Mouse (Mus musculus): ENCODE measurements at regions not wholly inside any gene's neighbourhood (a gene's known extent, or its start where the extent isn't known, plus 50 kb on each side); places are given as distances from the start of the nearest gene placed in this dataset.

GRCm38 (mm10) chr3:21269130-21269440, 807.4 kb upstream of the Tbl1xr1 start:
- Histone ChIP-seq H3K4me3 (ENCODE audit: low read depth, low read length) (no peak overlapping the region), H3K4me1 (ENCODE audit: insufficient read depth, low read depth, low read length) (no peaks in the 10 kb centered on the region), H3K27ac (ENCODE audit: low read length) (no peak overlapping the region), H3K4me2 (replicated peaks; ENCODE audit: low read depth, low read length) (no peak overlapping the region), H3K36me3 (ENCODE audit: insufficient read depth, low read length) (no peaks in the 10 kb centered on the region), H3K27me3 (replicated peaks; ENCODE audit: insufficient read depth, low read length) (no peaks in the 10 kb centered on the region), H3K9me3 (ENCODE audit: low read length) (no peaks in the 10 kb centered on the region), H3K9ac (replicated peaks; ENCODE audit: low read depth) (no peak overlapping the region)
- no peak for TF ChIP-seq EP300 (IDR thresholded peaks at IDR 0.05)
- no peak for TF ChIP-seq CTCF (IDR thresholded peaks at IDR 0.05)
- 46% methylated on average over 2 of the region's 2 CpGs for WGBS
- ATAC-seq (no peak), DNase-seq (ENCODE audit: low spot score) (no peak)

- no peaks in the 10 kb centered on the region for H3K27me3 ChIP-seq (replicated peaks; ENCODE audit: insufficient read depth, low read length)
- no peak for ATAC-seq
These were observed 805.7 kb upstream of the Tbl1xr1 start for GRCm38 (mm10) chr3:21270788-21271187.

GRCm38 (mm10) chr3:21272219-21272618, 804.2 kb upstream of the Tbl1xr1 start:
- Histone ChIP-seq H3K27me3 (replicated peaks; ENCODE audit: insufficient read depth, low read length) (no peaks in the 10 kb centered on the region), H3K36me3 (ENCODE audit: insufficient read depth, low read length) (no peaks in the 10 kb centered on the region), H3K4me3 (ENCODE audit: low read depth, low read length) (no peak overlapping the region), H3K4me1 (ENCODE audit: insufficient read depth, low read depth, low read length) (no peaks in the 10 kb centered on the region), H3K9me3 (ENCODE audit: low read length) (no peaks in the 10 kb centered on the region), H3K9ac (replicated peaks; ENCODE audit: low read depth) (no peak overlapping the region), H3K27ac (ENCODE audit: low read length) (no peak overlapping the region), H3K4me2 (replicated peaks; ENCODE audit: low read depth, low read length) (no peak overlapping the region)
- TF ChIP-seq EP300 (IDR thresholded peaks at IDR 0.05) (no peak), CTCF (IDR thresholded peaks at IDR 0.05) (no peak)
- DNase-seq (ENCODE audit: low spot score), result no peak
- WGBS, result 77% methylated on average over 4 of the region's 4 CpGs
- no peak for ATAC-seq

More at GRCm38 (mm10) chr3:21270788-21271187, 805.7 kb upstream of the Tbl1xr1 start:
- TF ChIP-seq CTCF (IDR thresholded peaks at IDR 0.05), result no peak
- no peak for TF ChIP-seq EP300 (IDR thresholded peaks at IDR 0.05)
- Histone ChIP-seq H3K36me3 (ENCODE audit: insufficient read depth, low read length) (no peaks in the 10 kb centered on the region), H3K9ac (replicated peaks; ENCODE audit: low read depth) (no peak overlapping the region), H3K9me3 (ENCODE audit: low read length) (no peaks in the 10 kb centered on the region), H3K27ac (ENCODE audit: low read length) (no peak overlapping the region), H3K4me2 (replicated peaks; ENCODE audit: low read depth, low read length) (no peak overlapping the region), H3K4me3 (ENCODE audit: low read depth, low read length) (no peak overlapping the region), H3K4me1 (ENCODE audit: insufficient read depth, low read depth, low read length) (no peaks in the 10 kb centered on the region)
- WGBS, result 81% methylated on average over 3 of the region's 3 CpGs
- DNase-seq (ENCODE audit: low spot score), result no peak

- 97% methylated on average over 1 of the region's 1 CpGs for WGBS
- H3K4me1 ChIP-seq (ENCODE audit: insufficient read depth, low read depth, low read length), result no peaks in the 10 kb centered on the region
- no peak overlapping the region for H3K9ac ChIP-seq (replicated peaks; ENCODE audit: low read depth)
- DNase-seq (ENCODE audit: low spot score) (no peak), ATAC-seq (no peak)
- H3K4me3 ChIP-seq (ENCODE audit: low read depth, low read length), result no peak overlapping the region
- no peaks in the 10 kb centered on the region for H3K9me3 ChIP-seq (ENCODE audit: low read length)
- no peaks in the 10 kb centered on the region for H3K27me3 ChIP-seq (replicated peaks; ENCODE audit: insufficient read depth, low read length)
- no peak overlapping the region for H3K27ac ChIP-seq (ENCODE audit: low read length)
- no peaks in the 10 kb centered on the region for H3K36me3 ChIP-seq (ENCODE audit: insufficient read depth, low read length)
- TF ChIP-seq EP300 (IDR thresholded peaks at IDR 0.05) (no peak), CTCF (IDR thresholded peaks at IDR 0.05) (no peak)
- no peak overlapping the region for H3K4me2 ChIP-seq (replicated peaks; ENCODE audit: low read depth, low read length)
These were observed 783.7 kb upstream of the Tbl1xr1 start for GRCm38 (mm10) chr3:21292774-21293173.

GRCm38 (mm10) chr3:21293308-21293707, 783.1 kb upstream of the Tbl1xr1 start:
- no peaks in the 10 kb centered on the region for H3K36me3 ChIP-seq (ENCODE audit: insufficient read depth, low read length)

GRCm38 (mm10) chr3:21294776-21295175, 781.7 kb upstream of the Tbl1xr1 start:
- Histone ChIP-seq H3K4me2 (replicated peaks; ENCODE audit: low read depth, low read length) (no peak overlapping the region), H3K4me1 (ENCODE audit: insufficient read depth, low read depth, low read length) (no peaks in the 10 kb centered on the region), H3K9ac (replicated peaks; ENCODE audit: low read depth) (no peak overlapping the region), H3K27ac (ENCODE audit: low read length) (no peak overlapping the region), H3K9me3 (ENCODE audit: low read length) (no peaks in the 10 kb centered on the region), H3K27me3 (replicated peaks; ENCODE audit: insufficient read depth, low read length) (no peaks in the 10 kb centered on the region), H3K36me3 (ENCODE audit: insufficient read depth, low read length) (no peaks in the 10 kb centered on the region), H3K4me3 (ENCODE audit: low read depth, low read length) (no peak overlapping the region)
- no peak for ATAC-seq
- WGBS, result 91% methylated on average over 3 of the region's 3 CpGs
- TF ChIP-seq EP300 (IDR thresholded peaks at IDR 0.05), result no peak
- no peak for TF ChIP-seq CTCF (IDR thresholded peaks at IDR 0.05)
- no peak for DNase-seq (ENCODE audit: low spot score)

More at GRCm38 (mm10) chr3:21293308-21293707, 783.1 kb upstream of the Tbl1xr1 start:
- Histone ChIP-seq H3K4me3 (ENCODE audit: low read depth, low read length) (no peak overlapping the region), H3K27ac (ENCODE audit: low read length) (no peak overlapping the region), H3K4me1 (ENCODE audit: insufficient read depth, low read depth, low read length) (no peaks in the 10 kb centered on the region), H3K27me3 (replicated peaks; ENCODE audit: insufficient read depth, low read length) (no peaks in the 10 kb centered on the region), H3K4me2 (replicated peaks; ENCODE audit: low read depth, low read length) (no peak overlapping the region), H3K9ac (replicated peaks; ENCODE audit: low read depth) (no peak overlapping the region), H3K9me3 (ENCODE audit: low read length) (no peaks in the 10 kb centered on the region)
- no peak for DNase-seq (ENCODE audit: low spot score)
- no peak for TF ChIP-seq CTCF (IDR thresholded peaks at IDR 0.05)
- TF ChIP-seq EP300 (IDR thresholded peaks at IDR 0.05), result no peak
- 81% methylated on average over 2 of the region's 2 CpGs for WGBS
- no peak for ATAC-seq

GRCm38 (mm10) chr3:21296581-21297110, 779.8 kb upstream of the Tbl1xr1 start:
- Histone ChIP-seq H3K4me2 (replicated peaks; ENCODE audit: low read depth, low read length) (no peak overlapping the region), H3K4me1 (ENCODE audit: insufficient read depth, low read depth, low read length) (no peaks in the 10 kb centered on the region), H3K9me3 (ENCODE audit: low read length) (no peaks in the 10 kb centered on the region), H3K27ac (ENCODE audit: low read length) (no peak overlapping the region), H3K4me3 (ENCODE audit: low read depth, low read length) (no peak overlapping the region), H3K27me3 (replicated peaks; ENCODE audit: insufficient read depth, low read length) (no peaks in the 10 kb centered on the region), H3K36me3 (ENCODE audit: insufficient read depth, low read length) (no peaks in the 10 kb centered on the region), H3K9ac (replicated peaks; ENCODE audit: low read depth) (no peak overlapping the region)
- no peak for TF ChIP-seq CTCF (IDR thresholded peaks at IDR 0.05)
- DNase-seq (ENCODE audit: low spot score), result no peak
- WGBS, result 14% methylated on average over 1 of the region's 1 CpGs
- no peak for ATAC-seq
